28 mouse cellular contexts compared by ENCODE assay signal in genomic region chr4:38590358-38590757, GRCm38 (mm10).
"Had no signal": no experiment of that assay in that cellular context is flagged by ENCODE, and none has a peak within 500 bp of the region (broad histone marks: within the 10 kb centered on the region; RNA-seq: fewer than 3 reads in every experiment).

No protein-coding gene starts in this region.

- H3K4me1 ChIP-seq: embryonic facial prominence, embryonic 10.5 days; embryonic facial prominence, embryonic 12.5 days; embryonic facial prominence, embryonic 13.5 days; embryonic facial prominence, embryonic 15.5 days; forebrain, embryonic 10.5 days; forebrain, embryonic 12.5 days; forebrain, embryonic 13.5 days; forebrain, embryonic 15.5 days had no signal

- H3K9ac ChIP-seq: embryonic facial prominence, embryonic 12.5 days; embryonic facial prominence, embryonic 13.5 days; embryonic facial prominence, embryonic 15.5 days; forebrain, embryonic 12.5 days; forebrain, embryonic 13.5 days; forebrain, embryonic 15.5 days; forebrain, postnatal 0 days had no signal

- ATAC-seq: forebrain, embryonic 13.5 days; forebrain, embryonic 14.5 days; forebrain, embryonic 15.5 days; forebrain, embryonic 16.5 days; forebrain, postnatal 0 days had no signal

- H3K27ac ChIP-seq: embryonic facial prominence, embryonic 10.5 days; embryonic facial prominence, embryonic 12.5 days; embryonic facial prominence, embryonic 13.5 days; embryonic facial prominence, embryonic 15.5 days; forebrain, embryonic 10.5 days; forebrain, embryonic 12.5 days; forebrain, embryonic 13.5 days; forebrain, embryonic 15.5 days; gastrocnemius, adult 2 months had no signal

- H3K27me3 ChIP-seq: embryonic facial prominence, embryonic 12.5 days; embryonic facial prominence, embryonic 13.5 days; embryonic facial prominence, embryonic 15.5 days; forebrain, embryonic 12.5 days; forebrain, embryonic 13.5 days; forebrain, embryonic 15.5 days had no signal

- H3K36me3 ChIP-seq: embryonic facial prominence, embryonic 10.5 days; embryonic facial prominence, embryonic 12.5 days; embryonic facial prominence, embryonic 13.5 days; embryonic facial prominence, embryonic 15.5 days; forebrain, embryonic 10.5 days; forebrain, embryonic 12.5 days; forebrain, embryonic 15.5 days had no signal

- H3K4me3 ChIP-seq: embryonic facial prominence, embryonic 10.5 days; embryonic facial prominence, embryonic 12.5 days; embryonic facial prominence, embryonic 13.5 days; embryonic facial prominence, embryonic 15.5 days; erythroblast, embryonic 14.5 days; forebrain, embryonic 10.5 days; forebrain, embryonic 12.5 days; forebrain, embryonic 13.5 days; forebrain, embryonic 15.5 days; gastrocnemius, adult 2 months had no signal

- H3K9me3 ChIP-seq: embryonic facial prominence, embryonic 10.5 days; embryonic facial prominence, embryonic 12.5 days; embryonic facial prominence, embryonic 13.5 days; embryonic facial prominence, embryonic 15.5 days; forebrain, embryonic 10.5 days; forebrain, embryonic 12.5 days; forebrain, embryonic 13.5 days; forebrain, embryonic 15.5 days had no signal

- H3K4me2 ChIP-seq: embryonic facial prominence, embryonic 12.5 days; embryonic facial prominence, embryonic 13.5 days; embryonic facial prominence, embryonic 15.5 days; forebrain, embryonic 12.5 days; forebrain, embryonic 13.5 days; forebrain, embryonic 15.5 days had no signal

- DNase-seq: cerebellum, adult 2 months; cerebellum, adult 8-10 months; cerebellum, adult 9-10 months; cerebellum, adult 9-11 months; cerebellum, postnatal 10 days; cerebellum, postnatal 14 days; cerebellum, postnatal 25 days; cerebellum, postnatal 36 days; embryo, embryonic 11 days; forebrain, postnatal 0 days; gastrocnemius, adult 2 months; gastrocnemius, postnatal 10 days; gastrocnemius, postnatal 14 days; gastrocnemius, postnatal 25 days; gastrocnemius, postnatal 36 days; heart, adult 11 months; heart, adult 18-20 months had no signal
